Comparison of ENCODE assay signal across 36 mouse cellular contexts in the genomic region with DNA sequence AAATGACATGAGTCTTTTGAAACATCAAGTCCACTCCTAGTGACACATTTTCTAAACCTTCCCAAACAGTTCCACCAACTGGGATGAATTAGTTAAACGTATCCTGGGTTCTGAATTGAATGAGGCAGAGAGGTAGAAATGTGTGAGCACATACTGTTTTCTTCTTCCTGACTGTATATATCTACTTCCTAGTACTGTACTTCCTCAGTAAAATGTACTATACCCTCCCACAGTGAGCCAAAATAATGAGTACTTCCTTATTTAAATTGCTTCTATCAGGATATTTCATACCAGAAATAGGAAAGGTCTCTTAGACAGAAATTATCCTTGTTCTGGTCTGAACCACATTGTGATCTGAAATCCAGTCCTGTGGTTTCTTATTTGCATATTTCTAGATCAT. TPM values are rescaled to one million over a fixed set of nuclear protein-coding genes. Genes with fewer than 3 reads are reported as not detected.
"Had no signal": no experiment of that assay in that cellular context is flagged by ENCODE, and none has a peak within 500 bp of the region (broad histone marks: within the 10 kb centered on the region; RNA-seq: fewer than 3 reads in every experiment).

No protein-coding gene starts in this region.

- H3K36me3 ChIP-seq: heart, embryonic 13.5 days; heart, embryonic 15.5 days; intestine, embryonic 15.5 days; limb, embryonic 13.5 days; limb, embryonic 15.5 days had no signal

- DNase-seq: gastrocnemius, adult 2 months; gastrocnemius, postnatal 10 days; gastrocnemius, postnatal 25 days; heart, adult 11 months; heart, adult 2 months; heart, postnatal 14 days; heart, postnatal 36 days; kidney, adult 18-20 months; kidney, adult 8-10 months; kidney, postnatal 10 days; kidney, postnatal 25 days; kidney, postnatal 4 days; left cerebral cortex, postnatal 4 days had no signal

- H3K4me1 ChIP-seq: heart, embryonic 13.5 days; heart, embryonic 15.5 days; intestine, embryonic 15.5 days; limb, embryonic 13.5 days; limb, embryonic 15.5 days had no signal

- ATAC-seq: hindbrain, embryonic 16.5 days; inflammation-experienced regulatory T-cells, adult 6 months; intestine, embryonic 15.5 days; intestine, postnatal 0 days had no signal

- H3K27me3 ChIP-seq: heart, embryonic 13.5 days; heart, embryonic 15.5 days; intestine, embryonic 15.5 days; limb, embryonic 13.5 days; limb, embryonic 15.5 days had no signal

- H3K4me3 ChIP-seq: gastrocnemius, adult 2 months; heart, adult 2 months; heart, embryonic 13.5 days; heart, embryonic 15.5 days; intestine, embryonic 15.5 days; layer of hippocampus, adult 2 months; left cerebral cortex, adult 2 months; limb, embryonic 13.5 days; limb, embryonic 15.5 days had no signal

- H3K27ac ChIP-seq: gastrocnemius, adult 2 months; heart, adult 2 months; heart, embryonic 13.5 days; heart, embryonic 15.5 days; hindbrain, embryonic 14.5 days; intestine, embryonic 15.5 days; layer of hippocampus, adult 2 months; left cerebral cortex, adult 2 months; limb, embryonic 13.5 days; limb, embryonic 15.5 days had no signal

RNA-seq across cellular contexts. Expression of a gene that starts 8.2 kb away (rescaled TPM):
- total RNA-seq: gastrocnemius, adult 2 months; gastrocnemius, postnatal 10 days; gastrocnemius, postnatal 25 days; gastrocnemius, postnatal 4 days; heart, adult 2 months; heart, postnatal 14 days; heart, postnatal 36 days; hematopoietic stem cell, adult 5-6 weeks; layer of hippocampus, adult 2 months; layer of hippocampus, postnatal 10 days; layer of hippocampus, postnatal 25 days; left cerebral cortex, adult 2 months; left cerebral cortex, postnatal 10 days; left cerebral cortex, postnatal 25 days; left cerebral cortex, postnatal 4 days had no signal
- polyA plus RNA-seq: frontal cortex, adult 2 months; heart, embryonic 11.5 days; heart, embryonic 13.5 days; heart, embryonic 15.5 days; hindbrain, embryonic 11.5 days; hindbrain, embryonic 14.5 days; hindbrain, embryonic 16.5 days; intestine, embryonic 15.5 days; intestine, postnatal 0 days; kidney, embryonic 14.5 days; kidney, embryonic 16.5 days; limb, embryonic 11.5 days; limb, embryonic 13.5 days; limb, embryonic 15.5 days had no signal
